Mouse (Mus musculus) heart, adult 2 months (tissue): ENCODE results near the gene Kmt5a. TPM values are rescaled to one million over a fixed set of nuclear protein-coding genes. Genes with fewer than 3 reads are reported as not detected.

Experiments
- DNase-seq, 2 experiments: peaks; one replicate each; pipeline ENCODE4 v3.0.0; 2021
- H3K27ac ChIP-seq: fragments of 200-600 bp; 2 replicates; pipeline ENCODE4 v1.8.1; 2022
- H3K27me3 ChIP-seq: fragments of 200-500 bp; 2 replicates; pipeline ENCODE4 v1.6.1; 2012; ENCODE audit warnings: mild to moderate bottlenecking, low read length, inconsistent platforms, mixed read lengths; ENCODE audit not compliant: control insufficient read depth, insufficient read depth
- H3K36me3 ChIP-seq: fragments of 200-500 bp; 2 replicates; pipeline ENCODE4 v1.6.1; 2012; ENCODE audit warnings: low read length, inconsistent platforms; ENCODE audit not compliant: control insufficient read depth, insufficient read depth
- H3K4me1 ChIP-seq: fragments of 200-500 bp; 2 replicates; pipeline ENCODE4 v1.6.1; 2011; ENCODE audit warnings: low read length; ENCODE audit not compliant: control insufficient read depth, insufficient read depth
- H3K4me3 ChIP-seq: fragments of 200-600 bp; 2 replicates; pipeline ENCODE4 v1.8.1; 2022
- H3K79me2 ChIP-seq: fragments of 200-500 bp; replicated peaks from 2 replicates; pipeline ENCODE4 v1.6.1; 2012; ENCODE audit warnings: mild to moderate bottlenecking, inconsistent platforms, low read length, moderate library complexity, mixed read lengths; ENCODE audit not compliant: control insufficient read depth, insufficient read depth
- H3K9ac ChIP-seq: fragments of 200-500 bp; 2 replicates; pipeline ENCODE4 v1.6.1; 2012; ENCODE audit warnings: low read depth, mild to moderate bottlenecking, control low read depth, inconsistent platforms, low read length, mixed read lengths
- CTCF ChIP-seq: fragments of 200-600 bp; IDR thresholded peaks from 2 replicates; pipeline ENCODE4 v1.8.1; 2022; ENCODE audit warnings: antibody characterized with exemption, mild to moderate bottlenecking, moderate library complexity
- EP300 ChIP-seq: fragments of 200-500 bp; IDR thresholded peaks from 2 replicates; pipeline ENCODE4 v1.6.1; 2011; ENCODE audit warnings: low read depth, low read length, control low read depth; ENCODE audit not compliant: insufficient read depth
- POLR2A ChIP-seq: fragments of 200-500 bp; IDR thresholded peaks from 2 replicates; pipeline ENCODE4 v1.6.1; 2011; ENCODE audit warnings: mild to moderate bottlenecking, low read depth, low read length, control low read depth; ENCODE audit not compliant: insufficient read depth
- WGBS: fragments of 180-500 bp; shearing (Covaris S2); methylation state at CpG from one replicate; pipeline ENCODE4 v1.1.7; 2018; 5-methylcytosine and 5-hydroxymethylcytosine counted together
- intact Hi-C: fragments of 180-260 bp; cut with DNase I; formaldehyde crosslinking; loops from one replicate; pipeline ENCODE4 v1.15.1; 2025
- microRNA-seq, 2 experiments: library from miRNA; unstranded; fragments of <30 nt; microRNA quantifications; one replicate each; pipeline ENCODE4 v1.2.0; 2021
- polyA plus RNA-seq: library from polyadenylated mRNA; depleted of rRNA; stranded (reverse); fragments of >200 nt; gene quantifications from 2 replicates; pipeline ENCODE4 v1.2.3, GENCODE M21; 2012; rRNA removed
- total RNA-seq, 2 experiments: library from RNA; stranded (reverse); gene quantifications; 2 replicates each; pipeline ENCODE4 v1.2.3; 2021

Gene Kmt5a
- total and polyA plus RNA-seq, 3 experiments, result 136 to 210 (median 191) TPM

DNA sequence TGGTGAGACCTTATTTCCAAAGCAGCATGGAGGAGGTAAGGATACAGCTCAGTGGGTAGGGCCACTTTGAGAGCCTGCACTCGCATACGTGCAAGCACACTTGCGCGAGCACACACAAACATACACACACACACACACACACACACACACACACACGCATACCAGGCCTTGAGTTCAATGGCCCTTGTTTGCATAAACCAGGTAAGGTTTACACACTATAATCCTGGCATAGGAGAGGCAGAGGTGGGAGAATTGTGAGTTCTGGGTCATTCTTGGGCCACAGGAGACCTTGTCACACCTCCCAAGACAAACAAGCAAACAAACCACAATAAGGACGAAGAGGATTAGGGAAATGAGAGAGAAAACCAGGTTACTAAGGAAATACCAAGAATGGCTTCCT lies 69.5 kb downstream of the Kmt5a start:
- no peaks in the 10 kb centered on the region for H3K36me3 ChIP-seq

DNA sequence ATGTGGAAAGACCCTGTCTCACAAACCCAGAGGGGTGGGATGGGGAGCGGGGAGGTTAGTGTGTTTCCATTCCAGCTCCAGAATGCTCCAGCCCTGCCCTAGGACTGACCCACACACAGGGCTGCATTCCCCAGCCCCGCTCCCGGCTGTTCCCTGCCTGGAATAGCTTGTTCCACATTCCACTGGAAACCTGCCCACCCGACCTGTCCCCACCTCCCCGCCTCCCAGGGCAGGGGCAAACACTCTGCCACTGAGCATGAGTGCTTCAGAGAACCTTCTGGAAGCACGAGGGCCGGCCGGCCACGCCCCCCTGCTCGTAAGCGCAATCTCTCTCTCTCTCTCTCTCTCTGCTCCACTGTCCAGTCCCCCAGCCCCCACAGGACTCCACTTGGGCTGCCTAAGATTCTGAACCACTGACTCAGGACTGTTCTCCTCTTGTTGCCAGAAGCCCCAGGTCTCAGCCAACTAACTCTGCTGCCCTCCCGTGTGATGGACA lies 70.1 kb downstream of the Kmt5a start:
- TF ChIP-seq CTCF (no peak), EP300 (peak; percentile 99), POLR2A (peak; percentile 43; the same call in 1 of the 2 replicates)
- Histone ChIP-seq H3K4me1 (peaks cover 6% of the 10 kb centered on the region), H3K79me2 (no peaks in the 10 kb centered on the region), H3K27ac (peak overlapping the region; percentile 78), H3K27me3 (no peaks in the 10 kb centered on the region), H3K9ac (no peak overlapping the region), H3K4me3 (no peak overlapping the region), H3K36me3 (no peaks in the 10 kb centered on the region)
- intact Hi-C loops, result loop anchor here (2.0 kb wide), 1 partner anchor 19 kb away; no protein-coding TSS in a partner anchor
- DNase-seq, result peak; percentile 76 to 86
- 58% methylated on average over 12 of the region's 12 CpGs for WGBS

More for the DNA sequence above, 69.5 kb downstream of the Kmt5a start:
- WGBS, result 85% methylated on average over 6 of the region's 6 CpGs
- Histone ChIP-seq H3K27ac (peak overlapping the region; percentile 78), H3K9ac (peak overlapping the region; percentile 4; the same call in 1 of the 2 replicates), H3K27me3 (no peaks in the 10 kb centered on the region), H3K4me3 (no peak overlapping the region), H3K4me1 (peaks cover 6% of the 10 kb centered on the region), H3K79me2 (no peaks in the 10 kb centered on the region)
- intact Hi-C loops, result no loop called here
- no peak for TF ChIP-seq POLR2A
- TF ChIP-seq CTCF, result no peak
- TF ChIP-seq EP300, result no peak
- no peak for DNase-seq

DNA sequence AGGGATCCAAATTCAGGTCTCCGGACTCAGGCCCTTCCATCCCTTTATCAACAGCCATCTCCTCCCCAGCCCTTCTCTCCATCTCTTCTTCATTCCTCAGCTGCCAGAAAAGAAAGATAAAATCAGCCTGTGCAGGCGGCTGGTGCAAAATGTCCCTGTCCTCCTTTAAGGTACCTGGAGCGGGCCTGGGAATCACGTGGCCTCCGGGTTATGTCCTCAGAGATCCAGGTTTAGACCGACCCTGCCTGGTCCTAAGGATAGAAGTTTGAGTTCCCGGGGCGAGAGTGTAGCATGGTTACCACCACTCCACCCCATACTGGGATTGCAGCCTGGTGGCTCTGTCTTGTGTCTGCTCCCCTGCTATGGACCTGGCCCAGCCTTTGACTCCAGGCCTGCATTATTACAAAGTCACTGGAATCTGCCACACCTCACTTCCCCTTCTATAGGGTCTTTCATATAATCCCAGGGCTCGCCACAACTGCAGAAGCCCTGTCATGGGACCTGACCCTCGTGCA lies 70.9 kb downstream of the Kmt5a start:
- Histone ChIP-seq H3K27ac (peak overlapping the region; percentile 78), H3K27me3 (no peaks in the 10 kb centered on the region), H3K36me3 (no peaks in the 10 kb centered on the region), H3K4me1 (peaks cover 6% of the 10 kb centered on the region), H3K79me2 (0 out of 2 replicates have a peak, but pooled peaks cover 2% of the 10 kb centered on the region), H3K9ac (peak overlapping the region; percentile 4; the same call in 1 of the 2 replicates), H3K4me3 (no peak overlapping the region)
- 67% methylated on average over 10 of the region's 10 CpGs for WGBS
- peak in 1 of 2 experiments; percentile 56 for DNase-seq
- intact Hi-C loops, result loop anchor here (2.0 kb wide), 1 partner anchor 18 kb away; no protein-coding TSS in a partner anchor
- TF ChIP-seq EP300 (peak; percentile 25; the same call in 1 of the 2 replicates), POLR2A (0 out of 2 replicates have a peak, but pooled peaks have one; percentile 15), CTCF (no peak)

Small RNA genes within 50 kb of the gene (microRNA-seq; reads per million reads assigned to microRNA genes)
- gene Gm27486, result 0 to 0.77 reads per million in 2 experiments

Other genes with a start within 250 kb of the Kmt5a start
- 10 to 100 TPM; 40.1 TPM for gene Pitpnm2, start 190.2 kb upstream of the Kmt5a start, total RNA-seq
- 34.9 and 37.7 TPM in 2 replicates for gene Pitpnm2, start 190.2 kb upstream of the Kmt5a start, polyA plus RNA-seq
- 1 to 10 TPM; 4.4 to 5.4 TPM for gene Mphosph9, start 112.0 kb upstream of the Kmt5a start, total RNA-seq
- gene Mphosph9, start 112.0 kb upstream of the Kmt5a start, polyA plus RNA-seq, result 2.8 and 4.4 TPM in 2 replicates
- 10 to 100 TPM; 11.4 to 12.0 TPM for gene 2810006K23Rik, start 111.8 kb upstream of the Kmt5a start, total RNA-seq
- gene 2810006K23Rik, start 111.8 kb upstream of the Kmt5a start, polyA plus RNA-seq, result 6.9 and 11.7 TPM in 2 replicates
- gene Cdk2ap1, start 76.8 kb upstream of the Kmt5a start, total RNA-seq, result 100 to 1,000 TPM; 143 to 167 TPM
- 117 and 173 TPM in 2 replicates for gene Cdk2ap1, start 76.8 kb upstream of the Kmt5a start, polyA plus RNA-seq
- 10 to 100 TPM; 58.8 to 62.9 TPM for gene Sbno1, start 13.9 kb upstream of the Kmt5a start, total RNA-seq
- 11.3 and 18.5 TPM in 2 replicates for gene Sbno1, start 13.9 kb upstream of the Kmt5a start, polyA plus RNA-seq
- 1 to 10 TPM; 6.8 to 9.1 TPM for gene Rilpl2, start 38.4 kb downstream of the Kmt5a start, total RNA-seq
- 6.9 and 8.4 TPM in 2 replicates for gene Rilpl2, start 38.4 kb downstream of the Kmt5a start, polyA plus RNA-seq
- gene Snrnp35, start 43.2 kb downstream of the Kmt5a start, total RNA-seq, result 10 to 100 TPM; 10.5 to 14.5 TPM
- 2.4 and 4.5 TPM in 2 replicates for gene Snrnp35, start 43.2 kb downstream of the Kmt5a start, polyA plus RNA-seq
- 100 to 1,000 TPM; 189 to 251 TPM for gene Rilpl1, start 91.5 kb downstream of the Kmt5a start, total RNA-seq
- gene Rilpl1, start 91.5 kb downstream of the Kmt5a start, polyA plus RNA-seq, result 166 and 182 TPM in 2 replicates
- gene Tmed2, start 100.8 kb downstream of the Kmt5a start, total RNA-seq, result 100 to 1,000 TPM; 167 to 194 TPM
- gene Tmed2, start 100.8 kb downstream of the Kmt5a start, polyA plus RNA-seq, result 80.9 and 150 TPM in 2 replicates
- 1 to 10 TPM; 6.2 to 7.5 TPM for gene Ddx55, start 112.9 kb downstream of the Kmt5a start, total RNA-seq
- gene Ddx55, start 112.9 kb downstream of the Kmt5a start, polyA plus RNA-seq, result 5.3 and 7.7 TPM in 2 replicates
- 10 to 100 TPM; 23.5 to 27.6 TPM for gene Eif2b1, start 139.2 kb downstream of the Kmt5a start, total RNA-seq
- 18.4 and 24.7 TPM in 2 replicates for gene Eif2b1, start 139.2 kb downstream of the Kmt5a start, polyA plus RNA-seq
- 10 to 100 TPM; 19.4 to 20.4 TPM for gene Gtf2h3, start 139.2 kb downstream of the Kmt5a start, total RNA-seq
- gene Gtf2h3, start 139.2 kb downstream of the Kmt5a start, polyA plus RNA-seq, result 29.0 and 39.2 TPM in 2 replicates
- gene Atp6v0a2, start 188.6 kb downstream of the Kmt5a start, total RNA-seq, result 10 to 100 TPM; 53.4 to 55.2 TPM
- gene Atp6v0a2, start 188.6 kb downstream of the Kmt5a start, polyA plus RNA-seq, result 28.7 and 47.7 TPM in 2 replicates